Mouse (Mus musculus) heart, adult 11 months (tissue): ENCODE data around the gene Rest.

Experiments
- DNase-seq: peaks from one replicate; pipeline ENCODE4 v3.0.0; 2022

Gene Rest

DNA sequence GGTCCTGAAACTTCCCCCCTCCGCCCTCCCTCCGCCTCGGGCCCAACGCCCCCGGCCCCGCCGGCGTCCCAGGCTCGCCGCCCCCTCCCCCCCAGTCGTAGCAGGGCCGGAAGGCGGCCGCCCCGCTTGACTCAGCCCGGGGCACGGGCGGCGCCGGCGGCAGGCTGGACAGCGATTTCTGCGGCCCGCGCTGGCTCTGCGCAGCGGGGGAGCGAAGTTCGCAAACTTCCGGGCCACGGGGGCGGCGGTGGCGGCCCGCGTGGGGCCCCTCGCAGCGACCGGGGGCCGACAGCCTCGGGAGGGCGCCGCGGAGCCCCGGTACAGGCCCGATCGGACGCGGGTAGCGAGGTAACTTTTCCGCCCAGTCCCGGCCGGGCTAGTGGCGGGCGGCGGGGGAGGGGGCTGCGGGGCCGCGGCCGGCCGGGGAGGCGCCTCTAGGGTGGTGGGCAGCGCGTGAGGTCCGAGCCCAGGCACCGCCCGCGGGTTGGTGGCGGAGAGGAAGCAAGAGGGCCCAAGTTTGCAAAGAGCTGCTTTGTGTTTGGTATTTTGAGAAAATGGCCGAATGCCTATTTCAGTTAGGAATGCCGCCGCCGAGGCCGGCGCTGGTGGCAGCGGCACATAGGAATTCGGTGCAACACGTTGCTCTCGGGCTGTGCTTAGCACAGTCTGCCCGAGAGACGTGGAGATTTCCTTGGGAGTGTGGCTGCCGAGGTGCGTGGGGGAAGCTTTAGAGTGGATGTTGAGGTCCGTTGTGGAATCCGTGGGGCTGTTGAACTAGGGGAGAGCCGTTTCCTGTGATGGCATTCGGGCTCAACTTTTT lies 985 bp downstream of the Rest start:
- DNase-seq, result peak; percentile 96

DNA sequence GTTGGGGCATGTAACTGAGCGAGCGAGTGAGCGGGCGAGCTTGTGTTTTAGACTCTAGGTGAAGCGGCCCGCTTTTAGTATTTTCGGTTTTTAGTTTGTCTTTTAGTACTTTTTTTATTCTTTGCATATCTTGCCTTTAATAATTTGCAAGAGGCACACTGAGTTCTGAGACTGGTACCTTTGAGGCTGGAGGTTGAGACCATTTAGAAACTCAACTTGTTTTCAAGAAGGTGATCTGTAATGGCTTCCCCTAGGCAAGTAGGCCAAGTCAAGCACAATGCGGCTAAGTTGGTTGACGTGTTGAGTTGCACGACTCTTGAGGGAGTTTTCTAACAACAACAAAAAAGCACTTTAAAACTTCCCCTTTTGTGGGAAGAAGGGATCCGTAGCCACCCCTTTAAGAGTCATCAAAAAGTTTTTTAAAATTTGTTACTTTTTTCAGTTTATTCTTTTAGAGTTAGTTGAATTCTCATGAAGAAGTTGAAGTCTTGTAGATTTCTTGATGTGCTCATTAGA lies 1.7 kb downstream of the Rest start:
- no peak for DNase-seq

DNA sequence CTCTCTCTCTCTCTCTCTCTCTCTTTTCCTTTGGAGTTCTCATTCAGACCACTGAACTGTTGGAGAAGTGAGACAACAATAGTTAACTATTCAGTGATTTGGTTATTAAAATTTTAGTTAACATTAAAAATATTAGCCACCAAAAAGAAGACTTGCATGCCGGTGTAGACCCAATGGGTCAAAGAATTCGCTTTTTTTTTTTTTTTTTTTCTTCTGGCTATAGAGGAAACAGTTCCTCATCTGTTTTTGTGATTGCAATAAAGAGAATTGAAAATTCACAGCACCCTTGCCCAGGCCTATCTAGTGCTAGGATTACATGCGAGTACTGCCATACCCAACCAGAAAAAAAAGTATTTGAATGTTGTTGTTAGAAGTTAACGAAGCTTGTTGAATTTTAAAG lies 2.1 kb downstream of the Rest start:
- no peak for DNase-seq

DNA sequence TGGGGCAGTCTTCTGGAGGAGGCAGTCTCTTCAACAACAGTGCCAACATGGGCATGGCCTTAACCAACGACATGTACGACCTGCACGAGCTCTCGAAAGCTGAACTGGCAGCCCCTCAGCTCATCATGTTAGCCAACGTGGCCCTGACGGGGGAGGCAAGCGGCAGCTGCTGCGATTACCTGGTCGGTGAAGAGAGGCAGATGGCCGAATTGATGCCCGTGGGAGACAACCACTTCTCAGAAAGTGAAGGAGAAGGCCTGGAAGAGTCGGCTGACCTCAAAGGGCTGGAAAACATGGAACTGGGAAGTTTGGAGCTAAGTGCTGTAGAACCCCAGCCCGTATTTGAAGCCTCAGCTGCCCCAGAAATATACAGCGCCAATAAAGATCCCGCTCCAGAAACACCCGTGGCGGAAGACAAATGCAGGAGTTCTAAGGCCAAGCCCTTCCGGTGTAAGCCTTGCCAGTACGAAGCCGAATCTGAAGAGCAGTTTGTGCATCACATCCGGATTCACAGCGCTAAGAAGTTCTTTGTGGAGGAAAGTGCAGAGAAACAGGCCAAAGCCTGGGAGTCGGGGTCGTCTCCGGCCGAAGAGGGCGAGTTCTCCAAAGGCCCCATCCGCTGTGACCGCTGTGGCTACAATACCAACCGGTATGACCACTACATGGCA lies 2.8 kb downstream of the Rest start:
- DNase-seq, result peak; percentile 84

DNA sequence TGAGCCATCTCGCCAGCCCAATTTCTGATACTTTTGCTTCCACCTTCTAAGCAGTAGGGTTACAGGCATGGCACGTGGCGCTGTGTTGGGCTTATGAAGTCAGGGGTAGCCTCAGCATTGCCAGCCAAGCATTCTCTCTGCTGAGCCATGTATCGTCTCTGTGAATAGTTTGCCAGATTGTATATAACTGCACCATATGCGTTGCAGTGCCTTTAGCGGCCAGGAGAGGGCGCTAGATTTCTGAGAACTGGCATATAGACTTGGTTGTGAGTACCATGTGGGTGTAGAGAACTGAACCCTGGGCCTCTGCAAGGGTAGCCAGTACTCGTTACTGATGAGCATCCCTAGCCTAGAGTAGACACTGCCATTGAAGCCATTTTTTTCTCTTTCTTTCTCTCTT lies 4.1 kb downstream of the Rest start:
- no peak for DNase-seq

DNA sequence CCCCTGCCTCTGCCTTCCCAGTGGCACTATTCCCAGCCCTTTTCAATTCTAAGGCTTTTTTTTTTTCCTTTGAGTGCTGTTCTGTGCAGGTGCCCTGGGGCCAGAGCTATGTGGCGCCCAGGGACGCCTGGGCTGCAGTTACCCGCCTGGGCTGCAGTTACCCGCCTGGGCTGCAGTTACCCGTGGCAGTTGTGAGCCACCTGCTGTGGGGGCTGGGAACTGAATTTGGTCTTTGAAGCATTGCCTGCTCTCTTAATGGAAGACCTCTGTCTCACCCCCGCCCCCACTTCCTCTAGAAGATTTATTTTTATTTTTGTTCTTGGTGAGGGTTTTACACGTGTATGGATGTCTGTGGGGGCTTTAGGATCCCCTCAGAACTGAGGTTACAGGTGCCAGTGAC lies 7.9 kb downstream of the Rest start:
- no peak for DNase-seq

DNA sequence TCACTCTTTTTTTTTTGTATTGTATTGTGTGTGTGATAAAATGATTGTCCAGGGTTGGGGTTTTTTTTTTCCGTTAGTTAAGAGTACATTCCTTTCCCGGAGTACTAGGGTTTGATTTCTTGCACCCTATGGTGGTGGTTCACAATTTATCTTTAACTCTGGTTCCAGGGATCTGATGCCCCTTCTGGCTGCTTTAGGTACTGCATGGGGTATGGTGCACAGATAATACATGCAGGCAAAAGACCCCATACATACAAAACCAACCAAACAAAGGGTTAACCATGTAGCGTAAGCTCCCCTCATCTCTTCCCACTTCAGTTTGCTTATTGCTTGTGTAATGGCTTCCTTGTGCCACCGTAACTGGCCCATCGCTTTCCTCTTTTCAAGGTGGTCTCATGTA lies 10.7 kb downstream of the Rest start:
- DNase-seq, result no peak

DNA sequence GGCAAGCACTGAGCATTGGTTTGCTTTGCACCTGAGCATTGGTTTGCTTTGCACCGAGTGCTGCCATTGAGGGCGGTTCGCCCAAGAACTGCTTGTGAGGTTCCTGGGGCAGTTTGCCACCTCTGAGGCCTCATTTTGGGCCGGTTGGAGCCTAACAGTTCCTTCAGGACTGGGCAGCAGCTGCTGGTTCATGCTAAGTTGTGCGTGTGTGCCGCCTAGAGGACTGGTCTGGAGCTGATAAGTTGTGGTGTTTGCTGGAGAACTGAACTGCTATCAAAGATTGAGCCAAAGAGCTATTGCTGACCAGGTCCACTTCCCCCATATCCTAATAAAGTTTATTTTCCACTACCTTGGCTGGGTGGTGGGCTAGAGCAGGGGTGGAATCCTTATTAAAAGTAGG lies 11.9 kb downstream of the Rest start:
- DNase-seq, result peak; percentile 61

DNA sequence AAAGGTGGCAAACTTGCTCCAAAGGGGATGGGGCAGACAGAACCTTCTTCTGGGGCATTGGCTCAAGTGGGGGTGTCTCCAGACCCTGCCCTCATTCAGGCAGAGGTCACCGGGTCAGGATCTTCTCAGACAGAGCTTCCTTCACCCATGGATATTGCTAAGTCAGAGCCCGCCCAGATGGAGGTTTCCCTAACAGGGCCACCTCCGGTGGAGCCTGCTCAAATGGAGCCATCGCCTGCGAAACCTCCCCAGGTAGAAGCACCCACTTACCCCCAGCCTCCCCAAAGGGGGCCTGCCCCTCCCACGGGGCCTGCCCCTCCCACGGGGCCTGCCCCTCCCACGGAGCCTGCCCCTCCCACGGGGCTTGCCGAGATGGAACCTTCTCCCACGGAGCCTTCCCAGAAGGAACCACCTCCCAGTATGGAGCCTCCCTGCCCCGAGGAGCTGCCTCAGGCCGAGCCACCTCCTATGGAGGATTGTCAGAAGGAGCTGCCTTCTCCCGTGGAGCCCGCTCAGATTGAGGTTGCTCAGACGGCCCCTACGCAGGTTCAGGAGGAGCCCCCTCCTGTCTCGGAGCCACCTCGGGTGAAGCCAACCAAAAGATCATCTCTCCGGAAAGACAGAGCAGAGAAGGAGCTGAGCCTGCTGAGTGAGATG lies 16.4 kb downstream of the Rest start:
- DNase-seq, result no peak

DNA sequence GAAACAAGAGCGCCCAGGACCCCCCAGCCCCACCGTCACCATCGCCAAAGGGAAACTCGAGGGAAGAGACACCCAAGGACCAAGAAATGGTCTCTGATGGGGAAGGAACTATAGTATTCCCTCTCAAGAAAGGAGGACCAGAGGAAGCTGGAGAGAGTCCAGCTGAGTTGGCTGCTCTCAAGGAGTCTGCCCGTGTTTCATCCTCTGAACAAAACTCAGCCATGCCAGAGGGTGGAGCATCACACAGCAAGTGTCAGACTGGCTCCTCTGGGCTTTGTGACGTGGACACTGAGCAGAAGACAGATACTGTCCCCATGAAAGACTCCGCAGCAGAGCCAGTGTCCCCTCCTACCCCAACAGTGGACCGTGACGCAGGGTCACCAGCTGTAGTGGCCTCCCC lies 17.0 kb downstream of the Rest start:
- DNase-seq, result peak; percentile 76

DNA sequence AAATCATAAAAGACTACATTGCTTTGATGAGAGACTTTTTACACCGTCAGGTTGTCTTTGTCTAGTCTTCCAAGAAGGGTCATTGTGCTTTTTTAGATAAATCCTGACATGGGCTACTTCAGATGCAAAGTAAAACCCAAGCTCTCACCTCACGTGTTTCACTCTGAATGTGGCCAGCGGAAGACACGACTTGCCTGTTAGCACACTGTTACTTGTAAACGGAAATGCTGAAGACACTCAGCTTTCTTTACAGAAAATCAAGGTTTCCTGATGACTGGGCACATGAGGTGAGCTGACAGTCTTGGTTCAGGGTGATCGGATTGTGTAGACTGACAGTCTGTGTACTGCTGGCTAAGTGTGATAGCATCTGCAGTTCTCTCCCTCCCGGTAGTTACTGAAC lies 20.4 kb downstream of the Rest start:
- DNase-seq, result no peak

DNA sequence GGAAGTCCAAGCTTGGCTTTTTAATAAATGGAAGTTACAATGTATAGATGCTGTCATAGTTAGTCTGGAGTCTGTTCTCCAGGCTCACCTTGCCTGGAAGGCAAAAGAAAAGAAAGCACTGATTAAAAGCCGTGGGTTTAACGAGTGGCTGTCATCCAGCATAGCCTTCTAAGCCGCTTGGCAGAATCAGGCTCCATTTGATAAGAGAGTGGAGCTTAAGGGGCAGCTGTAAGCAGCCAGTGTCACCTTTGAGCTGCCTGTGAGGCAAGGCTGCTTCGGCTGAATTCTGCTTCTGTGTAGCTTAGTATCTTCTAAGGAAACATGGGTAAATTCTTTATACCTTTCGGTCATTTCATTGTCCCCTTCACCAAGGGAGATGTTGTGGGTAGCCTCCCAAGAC lies 21.6 kb downstream of the Rest start:
- DNase-seq, result peak; percentile 75

DNA sequence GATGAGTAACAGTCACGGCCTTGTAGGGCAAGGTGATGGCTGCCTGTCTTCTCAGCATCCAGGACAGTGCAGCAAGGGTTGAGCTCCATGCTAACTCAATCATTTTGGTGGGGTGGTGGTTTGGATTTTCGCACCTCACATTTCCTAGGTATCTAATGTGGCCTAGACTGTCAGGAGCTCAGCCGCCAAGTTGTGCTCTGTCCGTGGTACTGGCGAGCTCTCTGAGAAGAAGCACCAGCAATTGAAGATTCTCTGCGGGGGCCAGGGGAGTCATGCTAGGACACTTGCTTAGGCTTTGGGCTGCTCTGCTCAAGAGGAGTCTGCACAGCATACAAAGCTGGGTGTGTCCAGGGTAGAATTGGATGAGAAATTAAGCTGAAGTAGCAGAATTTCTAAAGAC lies 22.6 kb downstream of the Rest start:
- DNase-seq, result peak; percentile 62

DNA sequence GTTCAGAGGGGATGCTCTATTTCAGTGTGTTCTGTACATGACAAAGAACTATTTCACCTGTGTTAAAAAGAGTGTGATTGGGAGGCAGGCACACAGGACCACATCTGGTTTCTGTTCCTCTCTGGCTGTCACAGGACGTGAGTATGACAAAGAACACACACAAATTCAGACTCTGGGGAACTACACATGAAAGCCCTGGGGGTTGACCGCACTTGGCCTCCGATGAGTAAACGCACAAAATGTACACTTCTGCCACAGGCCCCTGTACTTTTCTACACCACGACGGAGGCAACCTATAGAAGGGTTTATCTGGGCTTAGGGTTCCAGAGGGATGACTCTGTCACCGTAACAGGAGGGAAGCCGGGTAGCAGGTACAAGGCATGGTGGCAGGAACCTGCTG lies 24.4 kb downstream of the Rest start:
- peak; percentile 87 for DNase-seq

DNA sequence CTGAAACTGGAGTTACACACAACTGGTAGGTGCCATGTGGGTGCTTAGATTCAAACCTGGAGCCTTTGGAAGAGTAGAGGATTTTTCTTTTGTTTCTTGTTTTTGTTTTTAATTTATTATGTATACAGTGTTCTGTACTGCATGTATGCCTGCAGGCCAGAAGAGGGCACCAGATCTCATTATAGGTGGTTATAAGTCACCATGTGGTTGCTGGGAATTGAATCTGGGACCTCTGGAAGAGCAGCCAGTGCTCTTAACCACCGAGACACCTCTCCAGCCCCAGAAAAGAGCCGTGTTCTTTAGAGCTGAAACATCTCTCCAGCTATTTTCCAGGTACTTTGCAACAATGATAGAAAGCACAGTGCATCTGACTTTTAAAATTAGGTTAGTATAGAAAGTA lies 25.3 kb downstream of the Rest start:
- DNase-seq, result peak; percentile 25

DNA sequence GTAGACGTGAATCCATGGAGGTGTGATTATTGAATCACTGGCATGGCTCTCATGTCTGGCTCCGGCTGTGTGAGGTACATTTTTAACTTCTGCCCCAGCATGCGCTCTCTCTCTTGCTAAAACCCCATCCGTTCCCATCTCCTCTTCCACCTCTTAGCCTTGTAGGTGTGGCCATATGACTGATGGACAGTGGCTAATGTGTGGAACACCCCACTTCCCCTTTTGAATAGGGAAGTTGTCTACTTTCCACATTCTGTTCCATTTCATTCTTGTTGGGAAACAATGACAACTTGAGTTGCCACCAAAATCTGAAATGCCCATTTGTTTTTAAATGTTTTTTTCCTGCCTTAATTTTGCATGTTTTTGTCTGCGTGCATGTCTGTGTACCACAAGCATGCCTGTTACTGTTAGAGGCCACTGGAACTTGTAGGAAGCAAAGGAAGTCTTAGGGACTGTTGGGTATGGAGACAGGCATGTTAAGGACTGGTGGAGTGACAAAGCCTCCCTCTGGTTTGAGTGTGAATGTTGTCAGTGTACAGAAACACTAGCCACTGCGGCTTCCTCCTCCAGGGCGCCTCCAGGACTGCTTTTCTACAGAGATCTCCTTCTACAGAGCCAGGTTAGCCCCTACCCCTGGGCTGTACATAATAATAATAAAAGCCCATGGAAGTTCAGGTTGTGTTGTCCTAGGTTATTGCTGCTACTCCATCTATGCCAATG lies 27.7 kb downstream of the Rest start:
- DNase-seq, result peak; percentile 88

DNA sequence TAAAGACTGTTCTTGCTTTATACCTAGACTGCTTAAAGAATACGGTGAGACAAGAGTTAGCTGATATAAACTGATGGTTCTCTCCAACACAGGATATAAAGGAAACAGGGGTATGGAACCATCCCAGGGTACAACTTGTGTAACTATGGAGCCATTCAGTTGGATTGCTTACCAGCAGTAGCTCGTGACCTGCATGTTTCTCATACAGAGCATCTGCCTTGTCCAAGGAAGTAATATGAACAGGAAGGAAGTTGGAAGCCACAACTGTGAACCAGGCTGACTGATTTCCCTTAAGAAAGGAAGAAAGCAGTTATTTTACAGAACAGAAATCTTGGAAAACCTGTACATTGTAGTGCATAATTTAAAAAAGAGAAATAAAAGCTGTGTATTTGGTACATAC lies 34.2 kb downstream of the Rest start:
- DNase-seq, result peak; percentile 76

DNA sequence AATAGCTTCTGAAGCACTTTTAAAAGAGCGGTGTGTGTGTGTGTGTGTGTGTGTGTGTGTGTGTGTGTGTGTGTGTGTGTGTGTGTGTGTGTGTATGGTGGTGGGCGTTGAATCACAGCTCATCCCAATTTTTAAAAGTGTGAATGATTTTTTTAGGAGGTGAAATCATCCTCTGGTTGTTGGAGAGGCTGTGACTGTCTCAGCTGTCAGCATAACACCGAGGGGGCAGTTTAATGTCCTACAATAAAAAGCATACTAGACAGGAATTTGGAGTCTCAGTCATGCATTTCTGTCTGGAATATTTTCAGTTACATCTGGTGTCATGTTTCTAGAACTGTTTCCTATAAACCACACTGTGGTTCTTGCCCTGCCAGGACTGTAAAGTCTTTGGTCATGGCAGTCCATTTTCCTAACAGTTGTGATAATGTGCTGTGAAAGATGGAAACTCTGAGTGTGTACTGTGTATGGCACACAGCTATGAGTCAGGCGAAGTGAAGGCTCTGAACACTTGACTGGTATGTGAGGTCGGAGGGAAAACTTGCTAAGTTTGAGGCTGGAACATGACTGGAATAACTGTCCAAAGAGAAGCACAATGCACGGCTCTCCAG lies 36.1 kb downstream of the Rest start:
- DNase-seq, result peak; percentile 25

DNA sequence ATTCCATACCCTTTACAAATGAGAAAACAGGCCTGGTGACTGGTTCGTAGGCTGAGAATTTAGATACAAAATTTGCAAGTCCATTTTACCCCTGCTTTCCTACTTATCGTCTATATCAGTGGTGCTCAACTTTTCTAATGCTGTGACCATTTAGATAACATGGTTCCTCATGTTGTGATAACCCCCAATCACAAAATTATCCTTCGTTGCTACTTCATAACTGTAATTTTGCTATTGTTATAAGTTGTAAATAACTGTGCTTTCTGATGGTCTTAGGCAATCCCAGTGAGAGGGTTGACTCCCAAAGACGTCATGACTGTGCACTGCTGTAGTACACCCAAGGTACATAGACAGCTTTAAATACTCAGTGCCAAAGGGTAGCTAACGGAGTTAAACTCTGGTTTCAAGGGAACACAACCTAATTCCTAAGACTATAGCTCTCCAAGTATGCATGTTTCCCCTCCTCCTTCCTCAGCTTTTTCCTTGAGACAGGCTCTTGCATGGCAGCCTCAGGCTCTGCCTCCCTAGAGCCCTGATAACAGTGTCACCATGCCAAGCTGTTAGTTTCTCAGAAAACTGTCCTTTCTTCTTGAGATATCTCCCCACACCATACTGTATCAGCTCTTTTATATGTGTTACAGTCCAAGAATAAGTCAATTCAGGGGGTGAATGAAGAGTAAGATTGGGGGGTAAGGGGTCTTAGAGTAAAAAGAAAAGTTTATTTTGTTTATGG lies 42.7 kb downstream of the Rest start:
- DNase-seq, result peak; percentile 43

DNA sequence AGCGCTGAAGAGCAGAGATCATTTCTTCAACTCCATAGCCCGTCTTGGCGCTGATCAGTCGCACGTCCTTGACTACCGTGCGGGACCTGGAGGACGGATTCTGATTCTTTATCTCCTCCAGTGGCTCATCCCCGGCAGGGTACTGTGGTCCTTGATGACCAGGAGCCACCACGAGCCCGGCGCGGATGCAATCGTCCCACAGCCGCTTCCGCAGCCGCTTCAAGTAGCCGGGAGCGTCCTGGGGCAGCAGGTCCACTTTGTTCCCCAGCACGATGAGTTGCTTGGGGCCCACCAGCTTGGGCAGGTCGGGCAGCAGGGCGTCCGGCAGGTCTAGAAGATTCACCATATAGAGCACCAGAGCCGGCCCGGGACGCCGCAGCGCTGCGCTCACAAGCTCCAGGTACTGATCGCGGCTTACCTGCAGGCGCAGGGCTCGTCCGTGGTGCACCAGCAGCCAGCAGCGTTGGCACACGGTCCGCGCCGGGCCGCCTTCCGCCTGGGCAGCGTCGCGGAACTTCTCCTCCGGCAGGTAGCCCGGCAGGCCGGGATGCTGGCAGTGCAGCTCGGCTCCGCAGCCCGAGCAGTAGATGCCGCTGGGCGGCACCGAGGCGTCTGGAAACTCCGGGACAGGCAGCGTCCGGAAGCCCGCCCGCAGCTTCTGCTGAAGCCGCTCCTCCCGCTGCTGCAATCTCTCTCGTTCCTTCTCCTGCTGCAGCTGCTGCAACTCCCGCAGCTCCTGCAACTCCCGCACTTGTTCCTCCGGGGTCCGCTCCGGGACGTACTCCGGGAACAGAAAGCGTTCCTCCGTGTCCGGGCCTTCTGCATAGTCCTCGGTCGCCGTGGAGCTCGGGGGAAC lies 44.0 kb downstream of the Rest start:
- DNase-seq, result peak; percentile 92
